Mouse (Mus musculus) left cerebral cortex, postnatal 4 days (tissue): Measurements from ENCODE around the gene Ptpn13. TPM values are rescaled to one million over a fixed set of nuclear protein-coding genes. Genes with fewer than 3 reads are reported as not detected.

Experiments used
- DNase-seq: peaks from one replicate; pipeline ENCODE4 v3.0.0-alpha.2; 2022
- intact Hi-C: fragments of 180-260 bp; cut with DNase I; formaldehyde crosslinking; loops from one replicate; pipeline ENCODE4 v1.15.1; 2025
- total RNA-seq, 2 experiments: library from RNA; stranded (reverse); gene quantifications; 2 replicates each; pipeline ENCODE4 v1.2.3; 2021

The Ptpn13 gene
- total RNA-seq, 2 experiments from 2014 or later, result 8.8 to 8.9 TPM

GRCm38 (mm10) chr5:103579680-103580420 lies 154.9 kb downstream of the Ptpn13 start:
- no peak for DNase-seq
- intact Hi-C loops, result no loop called here

- no peak for DNase-seq
- intact Hi-C loops, result no loop called here
Measured at GRCm38 (mm10) chr5:103587219-103587618, 162.2 kb downstream of the Ptpn13 start.

- no peak for DNase-seq
- intact Hi-C loops, result no loop called here
Measured at GRCm38 (mm10) chr5:103591846-103592245, 166.9 kb downstream of the Ptpn13 start.

GRCm38 (mm10) chr5:103592706-103593105 lies 167.7 kb downstream of the Ptpn13 start:
- no peak for DNase-seq

GRCm38 (mm10) chr5:103593575-103593974 lies 168.6 kb downstream of the Ptpn13 start:
- DNase-seq, result no peak
- intact Hi-C loops, result no loop called here

More at GRCm38 (mm10) chr5:103592706-103593105, 167.7 kb downstream of the Ptpn13 start:
- intact Hi-C loops, result no loop called here

- DNase-seq, result no peak
Measured at GRCm38 (mm10) chr5:103595394-103596226, 170.6 kb downstream of the Ptpn13 start.

GRCm38 (mm10) chr5:103596467-103597146 lies 171.6 kb downstream of the Ptpn13 start:
- no peak for DNase-seq
- intact Hi-C loops, result no loop called here

More at GRCm38 (mm10) chr5:103595394-103596226, 170.6 kb downstream of the Ptpn13 start:
- intact Hi-C loops, result no loop called here

- intact Hi-C loops, result no loop called here
- no peak for DNase-seq
Measured at GRCm38 (mm10) chr5:103597604-103598003, 172.6 kb downstream of the Ptpn13 start.

GRCm38 (mm10) chr5:103598264-103598663 lies 173.3 kb downstream of the Ptpn13 start:
- DNase-seq, result no peak
- intact Hi-C loops, result no loop called here

- intact Hi-C loops, result no loop called here
- DNase-seq, result no peak
Measured at GRCm38 (mm10) chr5:103598881-103599280, 173.9 kb downstream of the Ptpn13 start.

GRCm38 (mm10) chr5:103603115-103603893 lies 178.3 kb downstream of the Ptpn13 start:
- intact Hi-C loops, result no loop called here

GRCm38 (mm10) chr5:103605707-103606106 lies 180.7 kb downstream of the Ptpn13 start:
- intact Hi-C loops, result no loop called here

More at GRCm38 (mm10) chr5:103603115-103603893, 178.3 kb downstream of the Ptpn13 start:
- DNase-seq, result peak; percentile 64

GRCm38 (mm10) chr5:103610148-103610547 lies 185.2 kb downstream of the Ptpn13 start:
- DNase-seq, result no peak
- intact Hi-C loops, result no loop called here

More at GRCm38 (mm10) chr5:103605707-103606106, 180.7 kb downstream of the Ptpn13 start:
- DNase-seq, result no peak

GRCm38 (mm10) chr5:103610856-103611472 lies 186.0 kb downstream of the Ptpn13 start:
- no peak for DNase-seq
- intact Hi-C loops, result no loop called here

GRCm38 (mm10) chr5:103612316-103612715 lies 187.3 kb downstream of the Ptpn13 start:
- DNase-seq, result no peak
- intact Hi-C loops, result no loop called here

- intact Hi-C loops, result no loop called here
- DNase-seq, result no peak
Measured at GRCm38 (mm10) chr5:103614356-103614755, 189.4 kb downstream of the Ptpn13 start.

GRCm38 (mm10) chr5:103617191-103617590 lies 192.2 kb downstream of the Ptpn13 start:
- intact Hi-C loops, result no loop called here

GRCm38 (mm10) chr5:103620301-103620973 lies 195.4 kb downstream of the Ptpn13 start:
- DNase-seq, result no peak
- intact Hi-C loops, result no loop called here

More at GRCm38 (mm10) chr5:103617191-103617590, 192.2 kb downstream of the Ptpn13 start:
- DNase-seq, result no peak

- no peak for DNase-seq
- intact Hi-C loops, result no loop called here
Measured at GRCm38 (mm10) chr5:103622321-103622720, 197.3 kb downstream of the Ptpn13 start.
